ENCODE assay signal across 15 mouse cellular contexts in genomic region chr6:99995970-99996956, GRCm38 (mm10).
A peak's percentile ranks its signal among the peaks of the same experiment; 100 is the strongest.
DNase-seq lines count a peak whose midpoint lies in the region; ATAC-seq lines count a peak whose summit lies in the region.
"Had no signal": no experiment of that assay in that cellular context is flagged by ENCODE, and none has a peak within 500 bp of the region (broad histone marks: within the 10 kb centered on the region; RNA-seq: fewer than 3 reads in every experiment).

No protein-coding gene starts in this region.

- peak; percentile 72 to 74 for DNase-seq in cerebellum, postnatal 14 days
- DNase-seq in cerebellum, adult 9-11 months, result no peak
- peak; percentile 62 for DNase-seq in adipocyte (ENCODE audit: low spot score)
- peak; percentile 90 for DNase-seq in midbrain, embryonic 11.5 days (ENCODE audit: low spot score, missing footprints)
- DNase-seq in adrenal gland, adult (ENCODE audit: inconsistent age in 2 of 2, low spot score in 1 of 2), result no peak
- DNase-seq in adrenal gland, adult 2 months, result no peak
- DNase-seq: adrenal gland, postnatal 10 days; cerebellum, postnatal 25 days; kidney, adult 18-20 months; liver, embryonic 13.5 days; thymus, postnatal 25 days had no signal

- ATAC-seq in hindbrain, embryonic 15.5 days (ENCODE audit: low FRiP score, low read depth), result 0 out of 2 replicates have a peak, but pooled peaks have one; percentile 57
- peak; percentile 81 for ATAC-seq in midbrain, embryonic 11.5 days (ENCODE audit: low FRiP score)
- no peak for ATAC-seq in megakaryocyte-erythroid progenitor cell, adult 5-6 weeks (replicated peaks; ENCODE audit: low FRiP score, low TSS enrichment, poor library complexity, severe bottlenecking)

- H3K9me3 ChIP-seq in hindbrain, embryonic 15.5 days, result no peaks in the 10 kb centered on the region
- H3K9me3 ChIP-seq in midbrain, embryonic 11.5 days (ENCODE audit: control insufficient read depth, low read length), result no peaks in the 10 kb centered on the region
- H3K9me3 ChIP-seq: heart, embryonic 10.5 days; liver, embryonic 13.5 days had no signal

- H3K4me1 ChIP-seq in hindbrain, embryonic 15.5 days (replicated peaks), result peaks cover 42% of the 10 kb centered on the region
- peaks cover 20% of the 10 kb centered on the region for H3K4me1 ChIP-seq in midbrain, embryonic 11.5 days (ENCODE audit: control insufficient read depth, insufficient read depth, low read length)

- H3K36me3 ChIP-seq in hindbrain, embryonic 15.5 days, result no peaks in the 10 kb centered on the region
- H3K36me3 ChIP-seq in midbrain, embryonic 11.5 days (ENCODE audit: control insufficient read depth, insufficient read depth, low read length), result no peaks in the 10 kb centered on the region
- H3K36me3 ChIP-seq: G1E; heart, embryonic 10.5 days; liver, embryonic 13.5 days had no signal

- H3K27me3 ChIP-seq in hindbrain, embryonic 15.5 days, result peaks cover 12% of the 10 kb centered on the region; the same call in 1 of the 2 replicates
- peaks cover 20% of the 10 kb centered on the region for H3K27me3 ChIP-seq in midbrain, embryonic 11.5 days (ENCODE audit: control insufficient read depth, insufficient read depth, low read length)

- H3K27ac ChIP-seq in hindbrain, embryonic 15.5 days (replicated peaks), result no peak overlapping the region; the same call in 1 of the 2 replicates
- H3K27ac ChIP-seq in midbrain, embryonic 11.5 days (ENCODE audit: low read depth, low read length), result peak overlapping the region; percentile 1; the same call in 1 of the 2 replicates
- H3K27ac ChIP-seq: heart, embryonic 10.5 days; liver, embryonic 13.5 days had no signal

- no peak overlapping the region for H3K9ac ChIP-seq in hindbrain, embryonic 15.5 days
- no peak overlapping the region for H3K9ac ChIP-seq in midbrain, embryonic 11.5 days (ENCODE audit: low read length)
- H3K9ac ChIP-seq: liver, embryonic 13.5 days had no signal

- WGBS in hindbrain, embryonic 15.5 days, result 36% methylated on average over 15 of the region's 15 CpGs
- 31% methylated on average over 15 of the region's 15 CpGs for WGBS in midbrain, embryonic 11.5 days

- H3K4me3 ChIP-seq in hindbrain, embryonic 15.5 days, result no peak overlapping the region
- no peak overlapping the region for H3K4me3 ChIP-seq in midbrain, embryonic 11.5 days (ENCODE audit: low read depth, low read length)
- H3K4me3 ChIP-seq: heart, embryonic 10.5 days; liver, embryonic 13.5 days had no signal

- no peak overlapping the region for H3K4me2 ChIP-seq in hindbrain, embryonic 15.5 days
- no peak overlapping the region for H3K4me2 ChIP-seq in midbrain, embryonic 11.5 days
- H3K4me2 ChIP-seq: liver, embryonic 13.5 days had no signal

Comparison
In these comparisons a context has a peak if more than half of its experiments do, and no peak if none do; other contexts are left out.
1. DNase-seq: peak in cerebellum, postnatal 14 days (2 of 2), adipocyte (single experiment) and midbrain, embryonic 11.5 days (single experiment); none in cerebellum, adult 9-11 months (single experiment), adrenal gland, adult (0 of 2) and adrenal gland, adult 2 months (single experiment).